Mouse (Mus musculus) cortical plate, adult 2 months (tissue): ENCODE measurements around the gene Loxl1. TPM values are rescaled to one million over a fixed set of nuclear protein-coding genes. Genes with fewer than 3 reads are reported as not detected.

Source experiments
- H3K27ac ChIP-seq: fragments of 200-500 bp; 2 replicates; pipeline ENCODE4 v1.5.1; 2012; ENCODE audit warnings: low read length, control low read depth, inconsistent platforms; ENCODE audit not compliant: insufficient read depth
- H3K4me1 ChIP-seq: fragments of 200-500 bp; 2 replicates; pipeline ENCODE4 v1.6.1; 2011; ENCODE audit warnings: low read length; ENCODE audit not compliant: control insufficient read depth, insufficient read depth
- H3K4me3 ChIP-seq: fragments of 200-500 bp; 2 replicates; pipeline ENCODE4 v1.5.1; 2011; ENCODE audit warnings: mild to moderate bottlenecking, low read length, control low read depth; ENCODE audit not compliant: insufficient read depth
- CTCF ChIP-seq: fragments of 200-500 bp; IDR thresholded peaks from 2 replicates; pipeline ENCODE4 v1.5.1; 2011; ENCODE audit warnings: mild to moderate bottlenecking, control low read depth, low read length; ENCODE audit not compliant: insufficient read depth; ENCODE audit errors: extremely low read depth
- POLR2A ChIP-seq: fragments of 200-500 bp; IDR thresholded peaks from 2 replicates; pipeline ENCODE4 v1.6.1; 2011; ENCODE audit warnings: mild to moderate bottlenecking, low read length, control low read depth; ENCODE audit not compliant: insufficient read depth; ENCODE audit errors: extremely low read depth
- polyA plus RNA-seq: library from polyadenylated mRNA; depleted of rRNA; stranded (reverse); fragments of >200 nt; gene quantifications from 2 replicates; pipeline ENCODE4 v1.2.3, GENCODE M21; 2012

Loxl1 gene
- polyA plus RNA-seq, 1 experiment, result 2.0 TPM

GRCm38 (mm10) chr9:58297961-58298477 lies 15.0 kb downstream of the Loxl1 start:
- H3K4me3 ChIP-seq, result no peak overlapping the region
- H3K27ac ChIP-seq, result no peak overlapping the region
- H3K4me1 ChIP-seq, result no peaks in the 10 kb centered on the region
- TF ChIP-seq POLR2A, result no peak
- no peak for TF ChIP-seq CTCF

GRCm38 (mm10) chr9:58297065-58297464 lies 15.9 kb downstream of the Loxl1 start:
- no peak for TF ChIP-seq CTCF
- Histone ChIP-seq H3K27ac (no peak overlapping the region), H3K4me1 (no peaks in the 10 kb centered on the region), H3K4me3 (no peak overlapping the region)

GRCm38 (mm10) chr9:58295766-58296361 lies 17.1 kb downstream of the Loxl1 start:
- Histone ChIP-seq H3K4me3 (no peak overlapping the region), H3K27ac (no peak overlapping the region), H3K4me1 (no peaks in the 10 kb centered on the region)
- TF ChIP-seq CTCF (no peak), POLR2A (no peak)

GRCm38 (mm10) chr9:58295345-58295744 lies 17.6 kb downstream of the Loxl1 start:
- Histone ChIP-seq H3K4me1 (no peaks in the 10 kb centered on the region), H3K27ac (no peak overlapping the region), H3K4me3 (no peak overlapping the region)
- TF ChIP-seq POLR2A (no peak), CTCF (no peak)

- Histone ChIP-seq H3K4me3 (no peak overlapping the region), H3K4me1 (no peaks in the 10 kb centered on the region), H3K27ac (no peak overlapping the region)
- TF ChIP-seq CTCF (no peak), POLR2A (no peak)
Measured at GRCm38 (mm10) chr9:58294527-58294926, 18.5 kb downstream of the Loxl1 start.

GRCm38 (mm10) chr9:58289901-58290300 lies 23.1 kb downstream of the Loxl1 start:
- Histone ChIP-seq H3K4me3 (no peak overlapping the region), H3K4me1 (no peaks in the 10 kb centered on the region), H3K27ac (no peak overlapping the region)
- TF ChIP-seq CTCF, result no peak
- TF ChIP-seq POLR2A, result no peak

- Histone ChIP-seq H3K4me3 (no peak overlapping the region), H3K4me1 (no peaks in the 10 kb centered on the region), H3K27ac (no peak overlapping the region)
- no peak for TF ChIP-seq CTCF
- TF ChIP-seq POLR2A, result no peak
Measured at GRCm38 (mm10) chr9:58289090-58289489, 23.9 kb downstream of the Loxl1 start.

GRCm38 (mm10) chr9:58283431-58283830 lies 29.6 kb downstream of the Loxl1 start:
- Histone ChIP-seq H3K4me3 (no peak overlapping the region), H3K4me1 (no peaks in the 10 kb centered on the region), H3K27ac (no peak overlapping the region)
- TF ChIP-seq CTCF (no peak), POLR2A (no peak)

- TF ChIP-seq CTCF (peak; percentile 49; the same call in 1 of the 2 replicates), POLR2A (no peak)
Measured at GRCm38 (mm10) chr9:58281597-58281996, 31.4 kb downstream of the Loxl1 start.

GRCm38 (mm10) chr9:58280259-58281109 lies 32.5 kb downstream of the Loxl1 start:
- Histone ChIP-seq H3K4me1 (peaks cover under 1% of the 10 kb centered on the region), H3K4me3 (no peak overlapping the region), H3K27ac (no peak overlapping the region)
- no peak for TF ChIP-seq POLR2A
- TF ChIP-seq CTCF, result peak; percentile 68

More at GRCm38 (mm10) chr9:58281597-58281996, 31.4 kb downstream of the Loxl1 start:
- Histone ChIP-seq H3K4me1 (no peaks in the 10 kb centered on the region), H3K27ac (no peak overlapping the region), H3K4me3 (no peak overlapping the region)
